Mouse (Mus musculus): ENCODE data around the gene Tmod3. TPM values are rescaled to one million over a fixed set of nuclear protein-coding genes. Genes with fewer than 3 reads are reported as not detected.
"Not testable (repeated sequence)": the region's sequence is repeated elsewhere in the genome, so short reads cannot be mapped to it uniquely, and the experiment has no call there.

The Tmod3 gene
- polyA plus RNA-seq, 1 experiment from 2014 or later: 111 TPM

GRCm38 (mm10) chr9:75498571-75498970 lies 60.9 kb downstream of the Tmod3 start:
- Histone ChIP-seq H3K4me3 (ENCODE audit: low read depth, low read length) (no peak overlapping the region), H3K9me3 (ENCODE audit: control insufficient read depth, low read length) (no peaks in the 10 kb centered on the region), H3K27me3 (ENCODE audit: control insufficient read depth, insufficient read depth, low read length) (no peaks in the 10 kb centered on the region), H3K36me3 (ENCODE audit: control insufficient read depth, insufficient read depth, low read length) (peaks cover 21% of the 10 kb centered on the region), H3K27ac (replicated peaks) (no peak overlapping the region), H3K4me2 (replicated peaks; ENCODE audit: low read depth) (no peak overlapping the region), H3K9ac (ENCODE audit: low read length) (no peak overlapping the region), H3K4me1 (replicated peaks; ENCODE audit: control insufficient read depth, insufficient read depth) (no peaks in the 10 kb centered on the region)
- DNase-seq (ENCODE audit: low spot score) (no peak), ATAC-seq (ENCODE audit: low FRiP score, low TSS enrichment) (no peak)
- TF ChIP-seq EP300 (optimal IDR thresholded peaks at IDR 0.05): no peak
- TF ChIP-seq CTCF (IDR thresholded peaks at IDR 0.05; ENCODE audit: low read depth): no peak
- WGBS: 93% methylated on average over 7 of the region's 7 CpGs

GRCm38 (mm10) chr9:75495945-75496344 lies 63.5 kb downstream of the Tmod3 start:
- no peaks in the 10 kb centered on the region for H3K27me3 ChIP-seq (ENCODE audit: control insufficient read depth, insufficient read depth, low read length)
- no peak overlapping the region for H3K27ac ChIP-seq (replicated peaks)
- WGBS: 57% methylated on average over 10 of the region's 10 CpGs
- no peak overlapping the region for H3K4me2 ChIP-seq (replicated peaks; ENCODE audit: low read depth)
- no peak for DNase-seq (ENCODE audit: low spot score)
- no peaks in the 10 kb centered on the region for H3K9me3 ChIP-seq (ENCODE audit: control insufficient read depth, low read length)
- no peak overlapping the region for H3K9ac ChIP-seq (ENCODE audit: low read length)
- no peaks in the 10 kb centered on the region for H3K4me1 ChIP-seq (replicated peaks; ENCODE audit: control insufficient read depth, insufficient read depth)
- TF ChIP-seq CTCF (IDR thresholded peaks at IDR 0.05; ENCODE audit: low read depth) (no peak), EP300 (optimal IDR thresholded peaks at IDR 0.05) (no peak)
- H3K36me3 ChIP-seq (ENCODE audit: control insufficient read depth, insufficient read depth, low read length): peaks cover 15% of the 10 kb centered on the region
- H3K4me3 ChIP-seq (ENCODE audit: low read depth, low read length): no peak overlapping the region
- peak; percentile 45; the same call in 1 of the 2 replicates for ATAC-seq (ENCODE audit: low FRiP score, low TSS enrichment)

GRCm38 (mm10) chr9:75494407-75495005 lies 65.0 kb downstream of the Tmod3 start:
- no peak for DNase-seq (ENCODE audit: low spot score)
- Histone ChIP-seq H3K27ac (replicated peaks) (no peak overlapping the region), H3K27me3 (ENCODE audit: control insufficient read depth, insufficient read depth, low read length) (no peaks in the 10 kb centered on the region), H3K4me1 (replicated peaks; ENCODE audit: control insufficient read depth, insufficient read depth) (no peaks in the 10 kb centered on the region), H3K9me3 (ENCODE audit: control insufficient read depth, low read length) (no peaks in the 10 kb centered on the region), H3K9ac (ENCODE audit: low read length) (no peak overlapping the region), H3K36me3 (ENCODE audit: control insufficient read depth, insufficient read depth, low read length) (peaks cover 12% of the 10 kb centered on the region), H3K4me3 (ENCODE audit: low read depth, low read length) (no peak overlapping the region), H3K4me2 (replicated peaks; ENCODE audit: low read depth) (no peak overlapping the region)
- WGBS: 77% methylated on average over 9 of the region's 9 CpGs
- ATAC-seq (ENCODE audit: low FRiP score, low TSS enrichment): no peak
- peak; percentile 11; the same call in 1 of the 2 replicates for TF ChIP-seq CTCF (IDR thresholded peaks at IDR 0.05; ENCODE audit: low read depth)
- no peak for TF ChIP-seq EP300 (optimal IDR thresholded peaks at IDR 0.05)

GRCm38 (mm10) chr9:75488255-75488654 lies 71.2 kb downstream of the Tmod3 start:
- not testable (repeated sequence) for H3K4me3 ChIP-seq (ENCODE audit: low read depth, low read length); H3K4me1 ChIP-seq (replicated peaks; ENCODE audit: control insufficient read depth, insufficient read depth); H3K9me3 ChIP-seq (ENCODE audit: control insufficient read depth, low read length); H3K9ac ChIP-seq (ENCODE audit: low read length); DNase-seq (ENCODE audit: low spot score); ATAC-seq (ENCODE audit: low FRiP score, low TSS enrichment); H3K4me2 ChIP-seq (replicated peaks; ENCODE audit: low read depth); H3K36me3 ChIP-seq (ENCODE audit: control insufficient read depth, insufficient read depth, low read length); H3K27me3 ChIP-seq (ENCODE audit: control insufficient read depth, insufficient read depth, low read length); H3K27ac ChIP-seq (replicated peaks)
- 94% methylated on average over 7 of the region's 7 CpGs for WGBS

- no peak overlapping the region for H3K4me3 ChIP-seq (ENCODE audit: low read depth, low read length)
- H3K36me3 ChIP-seq (ENCODE audit: control insufficient read depth, insufficient read depth, low read length): peaks cover 2% of the 10 kb centered on the region; the same call in 1 of the 2 replicates
- H3K4me2 ChIP-seq (replicated peaks; ENCODE audit: low read depth): no peak overlapping the region
- H3K4me1 ChIP-seq (replicated peaks; ENCODE audit: control insufficient read depth, insufficient read depth): no peaks in the 10 kb centered on the region
- TF ChIP-seq CTCF (IDR thresholded peaks at IDR 0.05; ENCODE audit: low read depth): no peak
- no peak for TF ChIP-seq EP300 (optimal IDR thresholded peaks at IDR 0.05)
- no peaks in the 10 kb centered on the region for H3K27me3 ChIP-seq (ENCODE audit: control insufficient read depth, insufficient read depth, low read length)
- no peak overlapping the region for H3K27ac ChIP-seq (replicated peaks)
- no peaks in the 10 kb centered on the region for H3K9me3 ChIP-seq (ENCODE audit: control insufficient read depth, low read length)
- WGBS: 67% methylated on average over 6 of the region's 6 CpGs
- no peak for ATAC-seq (ENCODE audit: low FRiP score, low TSS enrichment)
- no peak overlapping the region for H3K9ac ChIP-seq (ENCODE audit: low read length)
- DNase-seq (ENCODE audit: low spot score): no peak
Observed at GRCm38 (mm10) chr9:75485231-75485630, 74.2 kb downstream of the Tmod3 start.

DNA sequence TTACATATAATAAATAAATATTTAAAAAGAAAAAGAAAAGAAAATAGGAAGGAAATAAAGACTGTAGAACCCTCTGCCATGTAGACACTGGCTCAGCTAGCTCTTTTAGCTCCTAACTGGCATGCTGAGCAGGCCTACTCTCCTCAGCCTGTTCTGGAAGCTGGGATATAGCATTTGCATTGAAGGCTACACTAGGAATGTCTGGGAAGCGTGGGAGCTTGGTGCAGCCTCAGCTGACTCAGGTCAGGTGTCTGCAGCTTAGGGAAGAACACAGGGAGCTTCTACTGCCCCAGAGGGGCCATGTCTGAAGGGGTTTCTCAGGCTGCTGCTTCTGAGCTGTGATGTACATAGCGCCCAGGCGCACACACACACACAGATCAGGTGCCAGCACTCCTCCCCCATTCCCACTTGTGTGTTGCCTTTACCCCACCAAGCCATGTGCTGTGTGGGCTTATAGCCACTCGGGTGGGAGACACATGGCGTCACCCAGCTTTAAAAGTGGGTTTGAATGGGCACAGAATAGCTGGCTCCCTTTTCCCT lies 78.9 kb downstream of the Tmod3 start:
- Histone ChIP-seq H3K27ac (replicated peaks) (no peak overlapping the region), H3K4me2 (replicated peaks; ENCODE audit: low read depth) (no peak overlapping the region), H3K9me3 (ENCODE audit: control insufficient read depth, low read length) (no peaks in the 10 kb centered on the region), H3K36me3 (ENCODE audit: control insufficient read depth, insufficient read depth, low read length) (peaks cover 2% of the 10 kb centered on the region; the same call in 1 of the 2 replicates), H3K27me3 (ENCODE audit: control insufficient read depth, insufficient read depth, low read length) (no peaks in the 10 kb centered on the region), H3K9ac (ENCODE audit: low read length) (no peak overlapping the region), H3K4me1 (replicated peaks; ENCODE audit: control insufficient read depth, insufficient read depth) (no peaks in the 10 kb centered on the region), H3K4me3 (ENCODE audit: low read depth, low read length) (no peak overlapping the region)
- DNase-seq (ENCODE audit: low spot score) (no peak), ATAC-seq (ENCODE audit: low FRiP score, low TSS enrichment) (no peak)
- TF ChIP-seq CTCF (IDR thresholded peaks at IDR 0.05; ENCODE audit: low read depth): no peak
- 90% methylated on average over 5 of the region's 5 CpGs for WGBS

All from stomach, postnatal 0 days (tissue).